Mouse (Mus musculus): ENCODE measurements around the gene Ppp1r21. TPM values are rescaled to one million over a fixed set of nuclear protein-coding genes. Genes with fewer than 3 reads are reported as not detected.

The Ppp1r21 gene
- total and polyA plus RNA-seq, 3 experiments, result 11.1 to 16.2 TPM; not detected in 1

- H3K79me2 ChIP-seq (ENCODE audit: control insufficient read depth, insufficient read depth, low read length, poor library complexity), result no peaks in the 10 kb centered on the region
- no peaks in the 10 kb centered on the region for H3K27me3 ChIP-seq (ENCODE audit: control insufficient read depth in 1 of 2, insufficient read depth in 2 of 2, low read length in 2 of 2)
- TF ChIP-seq ZMIZ1 (IDR thresholded peaks at IDR 0.05; ENCODE audit: low read depth, low read length) (no peak), MAFK (IDR thresholded peaks at IDR 0.05; ENCODE audit: borderline replicate concordance, low read depth, low read length) (no peak), POLR2AphosphoS5 (IDR thresholded peaks at IDR 0.05; ENCODE audit: borderline replicate concordance, low read depth, low read length) (no peak), ZKSCAN1 (IDR thresholded peaks at IDR 0.05; ENCODE audit: low read depth, low read length) (no peak), NRF1 (IDR thresholded peaks at IDR 0.05; ENCODE audit: insufficient read depth, low read depth, low read length, poor library complexity, severe bottlenecking) (no peak), RAD21 (IDR thresholded peaks at IDR 0.05; ENCODE audit: low read depth, low read length) (no peak), CHD2 (IDR thresholded peaks at IDR 0.05; ENCODE audit: low read length) (no peak), SMC3 (IDR thresholded peaks at IDR 0.05; ENCODE audit: low read depth, low read length) (no peak), ZNF384 (IDR thresholded peaks at IDR 0.05; ENCODE audit: low read depth, low read length) (no peak), TCF12 (IDR thresholded peaks at IDR 0.05; ENCODE audit: low read depth, low read length) (no peak), EP300 (IDR thresholded peaks at IDR 0.05; ENCODE audit: low read depth in 1 of 2, low read length in 2 of 2) (no peak)
- no peaks in the 10 kb centered on the region; a peak in 1 of 4 replicates for H3K4me1 ChIP-seq (ENCODE audit: control insufficient read depth in 1 of 2, insufficient read depth in 2 of 2, low read length in 2 of 2)
- no peak overlapping the region for H3K9ac ChIP-seq (ENCODE audit: control insufficient read depth, low read depth, low read length, poor library complexity, severe bottlenecking)
- no peak for DNase-seq (ENCODE audit: low read depth, low spot score)
- H3K9me3 ChIP-seq (replicated peaks; ENCODE audit: insufficient read depth, low read length), result no peaks in the 10 kb centered on the region
- H3K4me3 ChIP-seq (ENCODE audit: control insufficient read depth in 1 of 2, insufficient read depth in 1 of 2, low read depth in 2 of 2, low read length in 2 of 2), result no peak overlapping the region
- H3K27ac ChIP-seq (ENCODE audit: control insufficient read depth, low read depth, low read length), result no peak overlapping the region
- no peaks in the 10 kb centered on the region for H3K36me3 ChIP-seq (ENCODE audit: control insufficient read depth in 1 of 2, insufficient read depth in 2 of 2, low read length in 2 of 2)
Observed at GRCm38 (mm10) chr17:88553473-88554087, 23.7 kb downstream of the Ppp1r21 start.

- no peaks in the 10 kb centered on the region for H3K9me3 ChIP-seq (replicated peaks; ENCODE audit: insufficient read depth, low read length)
- no peaks in the 10 kb centered on the region for H3K27me3 ChIP-seq (ENCODE audit: control insufficient read depth in 1 of 2, insufficient read depth in 2 of 2, low read length in 2 of 2)
- H3K4me3 ChIP-seq (ENCODE audit: control insufficient read depth in 1 of 2, insufficient read depth in 1 of 2, low read depth in 2 of 2, low read length in 2 of 2), result no peak overlapping the region
- no peak for DNase-seq (ENCODE audit: low read depth, low spot score)
- no peak overlapping the region for H3K27ac ChIP-seq (ENCODE audit: control insufficient read depth, low read depth, low read length)
- no peaks in the 10 kb centered on the region for H3K36me3 ChIP-seq (ENCODE audit: control insufficient read depth in 1 of 2, insufficient read depth in 2 of 2, low read length in 2 of 2)
- H3K79me2 ChIP-seq (ENCODE audit: control insufficient read depth, insufficient read depth, low read length, poor library complexity), result no peaks in the 10 kb centered on the region
- TF ChIP-seq GATA1 (IDR thresholded peaks at IDR 0.05; ENCODE audit: low read depth, low read length), result no peak
- TF ChIP-seq CHD1 (IDR thresholded peaks at IDR 0.05; ENCODE audit: low read depth, low read length), result no peak
- no peak for TF ChIP-seq NRF1 (IDR thresholded peaks at IDR 0.05; ENCODE audit: insufficient read depth, low read depth, low read length, poor library complexity, severe bottlenecking)
- TF ChIP-seq ETS1 (IDR thresholded peaks at IDR 0.05; ENCODE audit: low read depth, low read length), result no peak
- no peak for TF ChIP-seq MXI1 (IDR thresholded peaks at IDR 0.05; ENCODE audit: low read depth, low read length)
- TF ChIP-seq MAZ (IDR thresholded peaks at IDR 0.05; ENCODE audit: low read depth, low read length), result no peak
- no peak for TF ChIP-seq GABPA (IDR thresholded peaks at IDR 0.05; ENCODE audit: low read depth, low read length)
- no peak for TF ChIP-seq ZC3H11A (IDR thresholded peaks at IDR 0.05; ENCODE audit: low read depth, low read length)
- no peak for TF ChIP-seq E2F4 (IDR thresholded peaks at IDR 0.05; ENCODE audit: borderline replicate concordance, low read depth, low read length)
- no peak for TF ChIP-seq HCFC1 (IDR thresholded peaks at IDR 0.05; ENCODE audit: low read depth, low read length)
- TF ChIP-seq MAX (IDR thresholded peaks at IDR 0.05; ENCODE audit: low read length), result no peak
- TF ChIP-seq CHD2 (IDR thresholded peaks at IDR 0.05; ENCODE audit: low read length), result no peak
- no peak for TF ChIP-seq BHLHE40 (IDR thresholded peaks at IDR 0.05; ENCODE audit: borderline replicate concordance, low read depth, low read length)
- no peak for TF ChIP-seq ELF1 (IDR thresholded peaks at IDR 0.05; ENCODE audit: low read depth, low read length)
- no peak for TF ChIP-seq EP300 (IDR thresholded peaks at IDR 0.05; ENCODE audit: low read depth in 1 of 2, low read length in 2 of 2)
- TF ChIP-seq MYB (IDR thresholded peaks at IDR 0.05; ENCODE audit: low read depth, low read length), result no peak
- no peaks in the 10 kb centered on the region for H3K4me1 ChIP-seq (ENCODE audit: control insufficient read depth in 1 of 2, insufficient read depth in 2 of 2, low read length in 2 of 2)
- no peak overlapping the region for H3K9ac ChIP-seq (ENCODE audit: control insufficient read depth, low read depth, low read length, poor library complexity, severe bottlenecking)
Observed at GRCm38 (mm10) chr17:88556176-88556575, 26.3 kb downstream of the Ppp1r21 start.

Measured in MEL (cell line).